Mouse (Mus musculus) midbrain, embryonic 10.5 days (tissue): Measurements from ENCODE around the gene Tef. TPM values are rescaled to one million over a fixed set of nuclear protein-coding genes. Genes with fewer than 3 reads are reported as not detected.

Experiments used
- DNase-seq: peaks from one replicate; pipeline ENCODE4 v3.0.0-alpha.2; 2017; ENCODE audit warnings: low spot score
- H3K27ac ChIP-seq: fragments of 300-500 bp; sonication (generic); replicated peaks from 2 replicates; pipeline ENCODE4 v1.5.1; 2016; ENCODE audit warnings: mild to moderate bottlenecking
- H3K27me3 ChIP-seq: fragments of 300-500 bp; sonication (generic); 2 replicates; pipeline ENCODE4 v1.6.1; 2016; ENCODE audit warnings: low read depth, mild to moderate bottlenecking; ENCODE audit not compliant: poor library complexity, severe bottlenecking
- H3K36me3 ChIP-seq: fragments of 300-500 bp; sonication (generic); 2 replicates; pipeline ENCODE4 v1.6.1; 2016; ENCODE audit warnings: mild to moderate bottlenecking, moderate library complexity
- H3K4me1 ChIP-seq: fragments of 300-500 bp; sonication (generic); 2 replicates; pipeline ENCODE4 v1.6.1; 2016
- H3K4me3 ChIP-seq: fragments of 300-500 bp; sonication (generic); 2 replicates; pipeline ENCODE4 v1.5.1; 2016; ENCODE audit warnings: mild to moderate bottlenecking, moderate library complexity
- H3K9me3 ChIP-seq: fragments of 300-500 bp; sonication (generic); replicated peaks from 2 replicates; pipeline ENCODE4 v1.6.1; 2016; ENCODE audit warnings: mild to moderate bottlenecking
- WGBS: fragments of 180-500 bp; shearing (Covaris S2); methylation state at CpG from one replicate; pipeline ENCODE4 v1.1.7; 2016; 5-methylcytosine and 5-hydroxymethylcytosine counted together
- polyA plus RNA-seq: library from polyadenylated mRNA; unstranded; fragments of >200 nt; fragmentation: Nextera tagmentation; extraction: Ambion mirVana; gene quantifications from 2 replicates; pipeline ENCODE4 v1.2.1, GENCODE M21; 2016

Tef gene
- polyA plus RNA-seq, 1 experiment from 2014 or later = 15.7 TPM

GRCm38 (mm10) chr15:81774505-81775171 lies 27.6 kb upstream of the Tef start:
- WGBS = 91% methylated on average over 15 of the region's 15 CpGs
- H3K36me3 ChIP-seq = peaks cover 99% of the 10 kb centered on the region

GRCm38 (mm10) chr15:81776631-81777422 lies 25.4 kb upstream of the Tef start:
- H3K27ac ChIP-seq = no peak overlapping the region
- no peaks in the 10 kb centered on the region for H3K4me1 ChIP-seq
- H3K9me3 ChIP-seq = no peaks in the 10 kb centered on the region
- peaks cover 100% of the 10 kb centered on the region for H3K36me3 ChIP-seq
- 92% methylated on average over 11 of the region's 11 CpGs for WGBS
- no peak overlapping the region for H3K4me3 ChIP-seq
- H3K27me3 ChIP-seq = no peaks in the 10 kb centered on the region
- DNase-seq = no peak

More at GRCm38 (mm10) chr15:81774505-81775171, 27.6 kb upstream of the Tef start:
- H3K9me3 ChIP-seq = no peaks in the 10 kb centered on the region; the same call in 1 of the 2 replicates
- H3K4me1 ChIP-seq = no peaks in the 10 kb centered on the region
- no peak for DNase-seq
- no peak overlapping the region for H3K27ac ChIP-seq
- no peak overlapping the region for H3K4me3 ChIP-seq
- no peaks in the 10 kb centered on the region for H3K27me3 ChIP-seq

- Histone ChIP-seq H3K27ac (no peak overlapping the region), H3K36me3 (peaks cover 100% of the 10 kb centered on the region), H3K27me3 (no peaks in the 10 kb centered on the region), H3K9me3 (no peaks in the 10 kb centered on the region), H3K4me3 (no peak overlapping the region), H3K4me1 (no peaks in the 10 kb centered on the region)
- no peak for DNase-seq
- 91% methylated on average over 7 of the region's 7 CpGs for WGBS
These were observed 20.4 kb upstream of the Tef start for GRCm38 (mm10) chr15:81781816-81782215.

GRCm38 (mm10) chr15:81784762-81785161 lies 17.5 kb upstream of the Tef start:
- Histone ChIP-seq H3K9me3 (no peaks in the 10 kb centered on the region), H3K36me3 (peaks cover 99% of the 10 kb centered on the region), H3K4me1 (no peaks in the 10 kb centered on the region), H3K27ac (no peak overlapping the region), H3K27me3 (no peaks in the 10 kb centered on the region), H3K4me3 (no peak overlapping the region)
- WGBS = 84% methylated on average over 5 of the region's 5 CpGs
- DNase-seq = no peak

DNA sequence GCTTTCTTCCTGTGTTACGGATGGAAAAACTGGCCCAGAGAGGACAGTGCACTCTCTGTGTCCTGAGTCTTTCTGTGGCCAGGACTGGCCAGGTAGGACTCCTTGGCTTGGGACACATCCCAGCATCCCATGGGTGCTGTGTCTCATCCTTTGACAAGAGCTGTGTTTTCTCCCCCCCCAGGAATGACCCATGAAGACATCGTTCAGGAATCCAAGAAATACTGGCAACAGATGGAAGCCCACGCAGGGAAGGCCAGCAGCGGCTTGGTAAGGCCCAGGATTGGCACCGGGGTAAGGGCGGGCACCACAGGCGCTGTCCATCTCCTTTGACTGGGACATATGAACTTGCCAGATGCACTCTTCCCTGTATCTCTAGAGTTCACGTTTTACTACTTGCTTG lies 16.5 kb upstream of the Tef start:
- Histone ChIP-seq H3K9me3 (no peaks in the 10 kb centered on the region), H3K27me3 (no peaks in the 10 kb centered on the region), H3K4me1 (no peaks in the 10 kb centered on the region), H3K4me3 (no peak overlapping the region), H3K36me3 (peaks cover 99% of the 10 kb centered on the region), H3K27ac (no peak overlapping the region)
- DNase-seq = no peak
- WGBS = 95% methylated on average over 8 of the region's 8 CpGs

- H3K36me3 ChIP-seq = peaks cover 99% of the 10 kb centered on the region
These were observed 14.7 kb upstream of the Tef start for GRCm38 (mm10) chr15:81787525-81787924.

GRCm38 (mm10) chr15:81792444-81792843 lies 9.8 kb upstream of the Tef start:
- no peak overlapping the region for H3K27ac ChIP-seq
- H3K9me3 ChIP-seq = no peaks in the 10 kb centered on the region
- 0 out of 2 replicates have a peak, but pooled peaks cover 3% of the 10 kb centered on the region for H3K4me1 ChIP-seq
- H3K36me3 ChIP-seq = peaks cover 84% of the 10 kb centered on the region
- DNase-seq = no peak
- no peaks in the 10 kb centered on the region for H3K27me3 ChIP-seq
- H3K4me3 ChIP-seq = no peak overlapping the region
- 95% methylated on average over 9 of the region's 9 CpGs for WGBS

More at GRCm38 (mm10) chr15:81787525-81787924, 14.7 kb upstream of the Tef start:
- no peak overlapping the region for H3K27ac ChIP-seq
- no peak for DNase-seq
- no peaks in the 10 kb centered on the region for H3K9me3 ChIP-seq
- H3K27me3 ChIP-seq = no peaks in the 10 kb centered on the region
- 93% methylated on average over 13 of the region's 13 CpGs for WGBS
- H3K4me3 ChIP-seq = no peak overlapping the region
- H3K4me1 ChIP-seq = no peaks in the 10 kb centered on the region

DNA sequence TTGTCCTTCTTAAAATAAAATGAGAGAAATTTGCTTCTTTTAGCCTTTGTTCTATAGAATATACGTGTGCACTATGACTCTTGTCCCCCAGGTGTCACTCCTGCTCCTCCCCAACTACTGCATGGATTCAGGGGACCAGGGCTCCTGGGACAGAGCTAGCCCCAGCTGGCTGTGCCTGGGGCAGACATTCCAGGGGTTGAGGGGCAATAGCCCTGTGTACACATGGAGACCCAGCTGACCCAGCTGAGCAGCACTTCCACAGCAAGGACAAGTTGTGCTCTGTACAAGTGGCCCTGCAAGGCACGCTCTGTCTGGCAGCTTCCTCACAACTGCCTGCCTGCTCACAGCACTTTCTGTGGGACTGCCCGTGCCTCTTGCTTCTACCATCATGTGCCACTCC lies 6.0 kb upstream of the Tef start:
- WGBS = 82% methylated on average over 3 of the region's 3 CpGs
- DNase-seq = no peak
- Histone ChIP-seq H3K36me3 (peaks cover 52% of the 10 kb centered on the region), H3K9me3 (no peaks in the 10 kb centered on the region), H3K27ac (no peak overlapping the region), H3K4me3 (no peak overlapping the region), H3K4me1 (0 out of 2 replicates have a peak, but pooled peaks cover 3% of the 10 kb centered on the region), H3K27me3 (no peaks in the 10 kb centered on the region)

DNA sequence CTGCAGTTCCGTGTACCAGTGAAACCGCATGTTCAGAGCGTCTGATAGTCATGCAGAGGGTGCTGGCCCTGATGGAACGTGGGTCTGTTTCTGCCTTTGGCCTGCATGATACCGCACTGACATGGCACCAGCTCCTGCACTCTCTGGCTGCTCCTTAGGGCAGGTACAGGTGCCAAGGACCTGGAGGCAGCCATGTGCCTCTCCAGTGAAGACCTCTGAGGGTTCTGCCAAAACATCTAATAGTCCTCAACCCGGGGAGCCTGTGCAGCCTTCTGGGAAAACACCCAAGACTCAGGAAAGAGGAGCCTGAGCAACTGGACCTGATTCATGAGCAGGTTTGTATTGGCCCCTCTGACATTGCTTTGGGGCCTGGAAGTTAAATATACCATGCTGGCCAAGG lies 4.4 kb upstream of the Tef start:
- H3K4me1 ChIP-seq = peaks cover 13% of the 10 kb centered on the region
- 91% methylated on average over 6 of the region's 6 CpGs for WGBS

GRCm38 (mm10) chr15:81798421-81798820 lies 3.8 kb upstream of the Tef start:
- Histone ChIP-seq H3K9me3 (no peaks in the 10 kb centered on the region), H3K4me1 (peaks cover 18% of the 10 kb centered on the region), H3K36me3 (peaks cover 30% of the 10 kb centered on the region), H3K27me3 (peaks cover 11% of the 10 kb centered on the region; the same call in 1 of the 2 replicates), H3K27ac (no peak overlapping the region), H3K4me3 (no peak overlapping the region)
- DNase-seq = no peak
- WGBS = 86% methylated on average over 4 of the region's 4 CpGs

More for the DNA sequence above, 4.4 kb upstream of the Tef start:
- no peak overlapping the region for H3K4me3 ChIP-seq
- H3K36me3 ChIP-seq = peaks cover 35% of the 10 kb centered on the region
- H3K27me3 ChIP-seq = peaks cover 5% of the 10 kb centered on the region; the same call in 1 of the 2 replicates
- DNase-seq = no peak
- no peaks in the 10 kb centered on the region for H3K9me3 ChIP-seq
- H3K27ac ChIP-seq = no peak overlapping the region

DNA sequence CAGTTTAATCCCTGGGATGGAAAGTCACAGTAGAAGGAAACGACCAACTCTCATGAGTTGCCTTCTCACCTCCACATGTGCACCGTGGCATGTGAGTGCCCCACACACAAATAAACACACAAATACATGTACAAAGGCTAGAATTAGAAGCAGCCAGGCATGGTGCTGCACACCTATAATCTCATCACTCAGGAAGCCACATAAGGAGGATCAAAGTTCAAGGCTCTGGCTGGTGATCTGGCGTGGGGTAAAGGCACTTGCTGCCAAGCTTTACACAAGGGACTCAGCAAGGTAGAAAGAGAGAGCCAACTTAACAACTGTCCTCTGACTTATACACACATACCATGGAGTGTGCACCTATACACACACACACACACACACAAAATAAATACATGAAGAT lies 1.8 kb upstream of the Tef start:
- no peak overlapping the region for H3K4me3 ChIP-seq
- H3K27ac ChIP-seq = no peak overlapping the region
- peaks cover 13% of the 10 kb centered on the region for H3K27me3 ChIP-seq
- no peaks in the 10 kb centered on the region for H3K9me3 ChIP-seq
- H3K36me3 ChIP-seq = peaks cover 12% of the 10 kb centered on the region
- no peak for DNase-seq
- WGBS = 78% methylated on average over 3 of the region's 3 CpGs
- H3K4me1 ChIP-seq = peaks cover 29% of the 10 kb centered on the region

- Histone ChIP-seq H3K9me3 (no peaks in the 10 kb centered on the region), H3K27me3 (peaks cover 13% of the 10 kb centered on the region), H3K4me1 (peaks cover 28% of the 10 kb centered on the region), H3K4me3 (peak overlapping the region; percentile 40), H3K27ac (peak overlapping the region; percentile 72), H3K36me3 (peaks cover under 1% of the 10 kb centered on the region; the same call in 1 of the 2 replicates)
- DNase-seq = no peak
- WGBS = 14% methylated on average over 8 of the region's 8 CpGs
These were observed 725 bp downstream of the Tef start for GRCm38 (mm10) chr15:81802941-81803351.

GRCm38 (mm10) chr15:81803425-81803951 lies 1.3 kb downstream of the Tef start:
- H3K4me1 ChIP-seq = peaks cover 28% of the 10 kb centered on the region
- H3K27ac ChIP-seq = 0 out of 2 replicates have a peak overlapping the region, but pooled peaks have one; percentile 72
- no peaks in the 10 kb centered on the region for H3K36me3 ChIP-seq
- H3K27me3 ChIP-seq = peaks cover 13% of the 10 kb centered on the region
- WGBS = 64% methylated on average over 4 of the region's 4 CpGs
- DNase-seq = no peak
- no peak overlapping the region for H3K4me3 ChIP-seq
- no peaks in the 10 kb centered on the region for H3K9me3 ChIP-seq
